In genomic region chr8:123253451-123254098, GRCm38 (mm10) we compare ENCODE assay signal across 8 mouse cellular contexts. TPM values are rescaled to one million over a fixed set of nuclear protein-coding genes. Genes with fewer than 3 reads are reported as not detected.
DNase-seq lines count a peak whose midpoint lies in the region; ATAC-seq and TF ChIP-seq lines count a peak whose summit lies in the region.

No protein-coding gene starts in this region.

- TF ChIP-seq POLR2A in CH12.LX (IDR thresholded peaks at IDR 0.05; ENCODE audit: low read depth, low read length), result peak; percentile 63

- peak overlapping the region; percentile 88 for H3K9ac ChIP-seq in CH12.LX (ENCODE audit: insufficient read depth, low read depth)
- H3K9ac ChIP-seq in embryonic facial prominence, embryonic 11.5 days (replicated peaks; ENCODE audit: low read length), result peak overlapping the region; percentile 96
- H3K9ac ChIP-seq in kidney, embryonic 15.5 days, result peak overlapping the region; percentile 100
- H3K9ac ChIP-seq in midbrain, embryonic 16.5 days (ENCODE audit: low read depth, low read length), result peak overlapping the region; percentile 100

- intact Hi-C loops in heart, postnatal 36 days (cut with DNase I), result no loop called here

- peak overlapping the region; percentile 92 for H3K4me2 ChIP-seq in CH12.LX (ENCODE audit: insufficient read depth, low read depth, poor library complexity, severe bottlenecking)
- peak overlapping the region; percentile 94 for H3K4me2 ChIP-seq in embryonic facial prominence, embryonic 11.5 days (ENCODE audit: low read depth, low read length)
- H3K4me2 ChIP-seq in kidney, embryonic 15.5 days, result peak overlapping the region; percentile 91
- H3K4me2 ChIP-seq in midbrain, embryonic 16.5 days (ENCODE audit: low read length), result peak overlapping the region; percentile 68

- H3K4me3 ChIP-seq in heart, embryonic 10.5 days, result peak overlapping the region; percentile 97
- peak overlapping the region; percentile 73 to 89 (median 87) for H3K4me3 ChIP-seq in CH12.LX (replicated peaks in 1 of 3; ENCODE audit: low read depth in 2 of 3, low read length in 2 of 3, poor library complexity in 1 of 3)
- H3K4me3 ChIP-seq in embryonic facial prominence, embryonic 11.5 days (ENCODE audit: low read depth, low read length), result peak overlapping the region; percentile 78
- peak overlapping the region; percentile 98 for H3K4me3 ChIP-seq in kidney, embryonic 15.5 days (replicated peaks)
- peak overlapping the region; percentile 97 for H3K4me3 ChIP-seq in midbrain, embryonic 16.5 days (ENCODE audit: low read depth, low read length)

- no peaks in the 10 kb centered on the region for H3K9me3 ChIP-seq in heart, embryonic 10.5 days
- H3K9me3 ChIP-seq in CH12.LX (replicated peaks; ENCODE audit: low read length), result no peaks in the 10 kb centered on the region
- H3K9me3 ChIP-seq in embryonic facial prominence, embryonic 11.5 days (replicated peaks; ENCODE audit: control insufficient read depth, low read length), result no peaks in the 10 kb centered on the region
- H3K9me3 ChIP-seq in kidney, embryonic 15.5 days (replicated peaks), result no peaks in the 10 kb centered on the region
- no peaks in the 10 kb centered on the region for H3K9me3 ChIP-seq in midbrain, embryonic 16.5 days (replicated peaks; ENCODE audit: control insufficient read depth, low read length, poor library complexity, severe bottlenecking)

- no peaks in the 10 kb centered on the region for H3K27me3 ChIP-seq in heart, embryonic 10.5 days (ENCODE audit: insufficient read depth, poor library complexity, severe bottlenecking)
- H3K27me3 ChIP-seq in CH12.LX (replicated peaks), result no peaks in the 10 kb centered on the region
- H3K27me3 ChIP-seq in embryonic facial prominence, embryonic 11.5 days (ENCODE audit: control insufficient read depth, insufficient read depth, low read length), result no peaks in the 10 kb centered on the region
- H3K27me3 ChIP-seq in kidney, embryonic 15.5 days, result no peaks in the 10 kb centered on the region
- no peaks in the 10 kb centered on the region for H3K27me3 ChIP-seq in midbrain, embryonic 16.5 days (ENCODE audit: control insufficient read depth, insufficient read depth, low read depth, low read length)

- dilution Hi-C loops in CH12.LX (cut with MboI; ENCODE audit: extremely low pct_ligation_motif_present, extremely low pct_unique_long_range_greater_than_20kb, low sequenced_read_pairs), result no loop called here

- H3K36me3 ChIP-seq in heart, embryonic 10.5 days, result peaks cover 64% of the 10 kb centered on the region
- H3K36me3 ChIP-seq in CH12.LX (replicated peaks in 1 of 2; ENCODE audit: control insufficient read depth in 1 of 2, insufficient read depth in 1 of 2, low read length in 1 of 2), result peaks cover 33 to 57% of the 10 kb centered on the region in 2 experiments
- H3K36me3 ChIP-seq in embryonic facial prominence, embryonic 11.5 days (replicated peaks; ENCODE audit: control insufficient read depth, insufficient read depth, low read depth, low read length), result no peaks in the 10 kb centered on the region; the same call in none of the 2 replicates
- peaks cover 63% of the 10 kb centered on the region for H3K36me3 ChIP-seq in kidney, embryonic 15.5 days
- H3K36me3 ChIP-seq in midbrain, embryonic 16.5 days (ENCODE audit: control insufficient read depth, insufficient read depth, low read length), result peaks cover 23% of the 10 kb centered on the region

- TF ChIP-seq EP300 in CH12.LX (IDR thresholded peaks at IDR 0.05; ENCODE audit: low read length), result no peak

- in situ Hi-C loops in CH12.LX (cut with MboI; ENCODE audit: low pct_ligation_motif_present, low pct_unique_long_range_greater_than_20kb, low sequenced_read_pairs), result no loop called here

- no peak for DNase-seq in heart, embryonic 10.5 days (ENCODE audit: low spot score)
- DNase-seq in heart, postnatal 36 days, result no peak
- no peak for DNase-seq in CH12.LX (ENCODE audit: extremely low read depth)
- DNase-seq in embryonic facial prominence, embryonic 11.5 days (ENCODE audit: low spot score), result no peak
- DNase-seq in frontal cortex, postnatal 10 days (ENCODE audit: low spot score in 2 of 2), result no peak
- DNase-seq in thymus, adult 18-20 months, result no peak

- peaks cover 37% of the 10 kb centered on the region for H3K4me1 ChIP-seq in heart, embryonic 10.5 days
- peaks cover 13 to 49% of the 10 kb centered on the region in 2 experiments for H3K4me1 ChIP-seq in CH12.LX (ENCODE audit: control insufficient read depth in 1 of 2, insufficient read depth in 2 of 2)
- H3K4me1 ChIP-seq in embryonic facial prominence, embryonic 11.5 days (ENCODE audit: control insufficient read depth, insufficient read depth, low read length), result peaks cover 4% of the 10 kb centered on the region; the same call in 1 of the 2 replicates
- H3K4me1 ChIP-seq in kidney, embryonic 15.5 days, result peaks cover 27% of the 10 kb centered on the region
- H3K4me1 ChIP-seq in midbrain, embryonic 16.5 days (ENCODE audit: control insufficient read depth, insufficient read depth, low read length), result peaks cover 18% of the 10 kb centered on the region

- H3K27ac ChIP-seq in heart, embryonic 10.5 days, result peak overlapping the region; percentile 98
- H3K27ac ChIP-seq in CH12.LX (ENCODE audit: insufficient read depth, low read depth), result peak overlapping the region; percentile 1; the same call in 1 of the 2 replicates
- peak overlapping the region; percentile 87 for H3K27ac ChIP-seq in embryonic facial prominence, embryonic 11.5 days (replicated peaks; ENCODE audit: low read depth, low read length)
- H3K27ac ChIP-seq in kidney, embryonic 15.5 days, result peak overlapping the region; percentile 90
- H3K27ac ChIP-seq in midbrain, embryonic 16.5 days (ENCODE audit: low read length), result peak overlapping the region; percentile 92

- ATAC-seq in embryonic facial prominence, embryonic 11.5 days (replicated peaks; ENCODE audit: insufficient number of reproducible peaks, low FRiP score, low TSS enrichment, low read depth), result peak; percentile 42
- no peak; the same call in 1 of the 2 replicates for ATAC-seq in kidney, embryonic 15.5 days (replicated peaks; ENCODE audit: low FRiP score)
- peak; percentile 55 for ATAC-seq in midbrain, embryonic 16.5 days

- no peaks in the 10 kb centered on the region for H3K79me2 ChIP-seq in CH12.LX (replicated peaks; ENCODE audit: control insufficient read depth, extremely low read depth, insufficient read depth, poor library complexity, severe bottlenecking)

- TF ChIP-seq RAD21 in CH12.LX (IDR thresholded peaks at IDR 0.05; ENCODE audit: low read depth, low read length), result no peak

- under 1% methylated on average over 40 of the region's 40 CpGs for WGBS in heart, embryonic 10.5 days
- under 1% methylated on average over 38 of the region's 40 CpGs for WGBS in embryonic facial prominence, embryonic 11.5 days
- under 1% methylated on average over 39 of the region's 40 CpGs for whole genome bisulfite sequencing in kidney, embryonic 15.5 days
- 0% methylated on average over 28 of the region's 40 CpGs for WGBS in midbrain, embryonic 16.5 days

- TF ChIP-seq CTCF in CH12.LX (conservative IDR thresholded peaks at IDR 0.05 in 1 of 2, IDR thresholded peaks at IDR 0.05 in 1 of 2; ENCODE audit: low read depth in 2 of 2, low read length in 2 of 2), result no peak

RNA-seq across cellular contexts. Expression of gene Zfp276, which starts 0.4 kb away (rescaled TPM):
- 17.8 and 21.4 TPM in 2 replicates for polyA plus RNA-seq in heart, embryonic 10.5 days (2016; fragmentation: Nextera tagmentation; extraction: Ambion mirVana)
- 10 to 100 TPM in 1 of 2 experiments, 1 to 10 TPM in 1; 9.4 to 10.8 TPM for total RNA-seq in heart, postnatal 36 days (2021)
- total RNA-seq in CH12.LX (2012; rRNA removed) (9.6 and 10.2 TPM in 2 replicates), CH12.LX (2014; rRNA removed) (5.5 and 5.9 TPM in 2 replicates)
- 8.7 and 9.2 TPM in 2 replicates for polyA plus RNA-seq in CH12.LX (2012; ENCODE audit: insufficient read length, low read depth)
- 14.5 and 17.8 TPM in 2 replicates for polyA plus RNA-seq in embryonic facial prominence, embryonic 11.5 days (2014; fragmentation: Nextera tagmentation; extraction: Ambion mirVana)
- polyA plus RNA-seq in kidney, embryonic 15.5 days (2015; fragmentation: Nextera tagmentation; extraction: Ambion mirVana), result 21.2 and 22.7 TPM in 2 replicates
- polyA plus RNA-seq in midbrain, embryonic 16.5 days (2015; fragmentation: Nextera tagmentation; extraction: Ambion mirVana), result 24.3 and 24.4 TPM in 2 replicates

RNA-seq across cellular contexts. Expression of gene Vps9d1, which starts 0.6 kb away (rescaled TPM):
- polyA plus RNA-seq in heart, embryonic 10.5 days (2016; fragmentation: Nextera tagmentation; extraction: Ambion mirVana), result 19.7 and 20.6 TPM in 2 replicates
- total RNA-seq in heart, postnatal 36 days (2021), result 10 to 100 TPM; 21.8 to 26.5 TPM
- total RNA-seq in CH12.LX (2012; rRNA removed) (5.2 and 5.5 TPM in 2 replicates), CH12.LX (2014; rRNA removed) (2.8 and 3.1 TPM in 2 replicates)
- 6.3 and 9.7 TPM in 2 replicates for polyA plus RNA-seq in CH12.LX (2012; ENCODE audit: insufficient read length, low read depth)
- 15.6 and 21.7 TPM in 2 replicates for polyA plus RNA-seq in embryonic facial prominence, embryonic 11.5 days (2014; fragmentation: Nextera tagmentation; extraction: Ambion mirVana)
- 22.2 and 25.0 TPM in 2 replicates for polyA plus RNA-seq in kidney, embryonic 15.5 days (2015; fragmentation: Nextera tagmentation; extraction: Ambion mirVana)
- polyA plus RNA-seq in midbrain, embryonic 16.5 days (2015; fragmentation: Nextera tagmentation; extraction: Ambion mirVana), result 63.8 and 69.0 TPM in 2 replicates

RNA-seq across cellular contexts. Expression of gene Spata2l, which starts 17.5 kb away (rescaled TPM):
- polyA plus RNA-seq in heart, embryonic 10.5 days (2016; fragmentation: Nextera tagmentation; extraction: Ambion mirVana), result 2.2 and 2.6 TPM in 2 replicates
- total RNA-seq in heart, postnatal 36 days (2021), result 1 to 10 TPM; 5.4 to 6.2 TPM
- total RNA-seq in CH12.LX (2012; rRNA removed) (2.1 and 2.3 TPM in 2 replicates), CH12.LX (2014; rRNA removed) (0.63 and 0.95 TPM in 2 replicates)
- 1.4 and 1.9 TPM in 2 replicates for polyA plus RNA-seq in CH12.LX (2012; ENCODE audit: insufficient read length, low read depth)
- 1.1 and 1.5 TPM in 2 replicates for polyA plus RNA-seq in embryonic facial prominence, embryonic 11.5 days (2014; fragmentation: Nextera tagmentation; extraction: Ambion mirVana)
- polyA plus RNA-seq in kidney, embryonic 15.5 days (2015; fragmentation: Nextera tagmentation; extraction: Ambion mirVana), result 5.3 and 5.7 TPM in 2 replicates
- 8.2 and 12.1 TPM in 2 replicates for polyA plus RNA-seq in midbrain, embryonic 16.5 days (2015; fragmentation: Nextera tagmentation; extraction: Ambion mirVana)

RNA-seq across cellular contexts. Expression of gene Cdk10, which starts 28.9 kb away (rescaled TPM):
- 27.0 and 31.2 TPM in 2 replicates for polyA plus RNA-seq in heart, embryonic 10.5 days (2016; fragmentation: Nextera tagmentation; extraction: Ambion mirVana)
- total RNA-seq in heart, postnatal 36 days (2021), result 10 to 100 TPM; 19.6 to 24.0 TPM
- 33.7 and 35.7 TPM in 2 replicates for total RNA-seq in CH12.LX (2012; rRNA removed)
- total RNA-seq in CH12.LX (2014; rRNA removed), result 24.8 and 28.6 TPM in 2 replicates
- 33.9 and 38.0 TPM in 2 replicates for polyA plus RNA-seq in CH12.LX (2012; ENCODE audit: insufficient read length, low read depth)
- polyA plus RNA-seq in embryonic facial prominence, embryonic 11.5 days (2014; fragmentation: Nextera tagmentation; extraction: Ambion mirVana), result 29.9 and 34.5 TPM in 2 replicates
- polyA plus RNA-seq in kidney, embryonic 15.5 days (2015; fragmentation: Nextera tagmentation; extraction: Ambion mirVana), result 33.7 and 34.7 TPM in 2 replicates
- polyA plus RNA-seq in midbrain, embryonic 16.5 days (2015; fragmentation: Nextera tagmentation; extraction: Ambion mirVana), result 53.8 and 54.4 TPM in 2 replicates

RNA-seq across cellular contexts. Expression of gene Spata33, which starts 40.9 kb away (rescaled TPM):
- 3.5 and 3.6 TPM in 2 replicates for polyA plus RNA-seq in heart, embryonic 10.5 days (2016; fragmentation: Nextera tagmentation; extraction: Ambion mirVana)
- total RNA-seq in heart, postnatal 36 days (2021), result 10 to 100 TPM; 22.5 to 27.2 TPM
- total RNA-seq in CH12.LX (2012; rRNA removed) (0.38 and 0.46 TPM in 2 replicates), CH12.LX (2014; rRNA removed) (0.35 and 0.36 TPM in 2 replicates)
- polyA plus RNA-seq in CH12.LX (2012; ENCODE audit: insufficient read length, low read depth), result 0.41 and 0.44 TPM in 2 replicates
- 4.5 and 4.8 TPM in 2 replicates for polyA plus RNA-seq in embryonic facial prominence, embryonic 11.5 days (2014; fragmentation: Nextera tagmentation; extraction: Ambion mirVana)
- polyA plus RNA-seq in kidney, embryonic 15.5 days (2015; fragmentation: Nextera tagmentation; extraction: Ambion mirVana), result 4.2 and 5.5 TPM in 2 replicates
- polyA plus RNA-seq in midbrain, embryonic 16.5 days (2015; fragmentation: Nextera tagmentation; extraction: Ambion mirVana), result 7.0 and 8.5 TPM in 2 replicates

Comparison
In these comparisons a context has a peak if more than half of its experiments do, and no peak if none do; other contexts are left out.
1. H3K27ac ChIP-seq: peak in every context shown above with its lines; median percentile 98 in heart, embryonic 10.5 days; 92 in midbrain, embryonic 16.5 days; 90 in kidney, embryonic 15.5 days; 87 in embryonic facial prominence, embryonic 11.5 days; 1 in CH12.LX.